Mouse (Mus musculus) frontal cortex, postnatal 10 days (tissue): ENCODE results near the gene Papln.

ENCODE experiments used
- DNase-seq, 2 experiments: peaks; one replicate each; pipeline ENCODE4 v3.0.0; 2022; ENCODE audit warnings: low spot score in 2 of 2, mixed read lengths in 1 of 2

Gene Papln

DNA sequence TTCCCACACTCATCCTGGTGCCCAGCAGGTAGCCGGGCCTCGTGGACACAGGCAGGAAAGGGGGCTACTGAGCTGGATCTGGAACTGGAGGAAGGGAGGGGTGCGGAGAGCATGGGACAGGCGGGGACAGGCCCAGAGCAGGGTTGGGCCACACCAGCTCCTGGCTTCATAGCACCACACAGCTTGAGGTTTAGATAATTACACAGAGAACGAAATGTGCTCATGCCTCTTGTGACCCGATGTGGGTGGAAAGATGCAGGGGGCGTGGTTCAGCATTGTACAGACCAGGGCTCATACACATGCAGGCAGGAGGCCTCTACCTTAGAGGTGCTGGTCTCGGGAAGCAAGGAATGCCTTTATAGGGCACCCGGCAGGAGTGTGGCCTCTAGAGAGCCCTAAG is 4.4 kb downstream of the Papln start:
- DNase-seq: no peak

- no peak for DNase-seq
Measured at GRCm38 (mm10) chr12:83768235-83768899, 4.9 kb downstream of the Papln start.

- no peak for DNase-seq
Measured at GRCm38 (mm10) chr12:83770418-83771256, 7.2 kb downstream of the Papln start.

- DNase-seq: no peak
Measured at GRCm38 (mm10) chr12:83775621-83776020, 12.2 kb downstream of the Papln start.

DNA sequence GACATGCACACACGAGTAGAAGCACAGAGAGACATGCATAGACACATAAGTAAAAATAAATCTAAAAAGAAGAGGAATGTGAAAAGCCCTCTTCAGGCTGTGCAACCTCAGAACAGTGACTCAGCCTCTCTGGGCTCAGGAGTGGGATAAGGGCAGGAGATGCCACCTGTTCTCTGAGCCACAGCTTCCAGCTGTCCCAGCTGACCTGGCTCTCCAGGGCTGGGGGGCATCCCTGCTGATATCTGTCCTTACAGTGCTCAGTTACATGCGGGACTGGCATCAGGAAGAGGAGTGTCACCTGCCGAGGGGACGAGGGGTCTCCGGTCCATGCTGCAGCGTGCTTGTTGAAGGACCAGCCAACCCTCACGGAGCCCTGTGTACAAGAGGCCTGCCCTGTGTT is 13.3 kb downstream of the Papln start:
- DNase-seq: no peak

DNA sequence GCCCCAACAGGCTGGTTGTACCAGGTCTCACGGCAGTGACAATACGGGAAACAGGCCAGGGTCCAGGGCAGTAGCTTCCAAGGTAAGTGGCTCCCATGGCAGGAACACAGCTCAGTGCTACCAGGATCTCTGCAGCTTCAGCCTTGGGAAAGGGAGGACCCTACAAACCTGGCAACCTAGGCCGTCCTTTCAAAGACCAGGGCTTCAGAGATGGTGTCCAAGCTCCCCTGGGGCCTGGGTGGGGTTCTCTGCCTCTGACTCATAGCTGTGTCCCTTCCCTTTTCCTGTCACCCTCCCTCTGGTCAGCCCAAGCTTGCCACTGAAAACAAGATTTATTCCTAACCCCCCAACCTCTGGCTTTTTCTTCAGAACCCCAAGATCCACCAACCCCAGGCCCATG is 16.7 kb downstream of the Papln start:
- DNase-seq: no peak

GRCm38 (mm10) chr12:83781204-83781603 is 17.8 kb downstream of the Papln start:
- DNase-seq: no peak

GRCm38 (mm10) chr12:83781640-83782278 is 18.3 kb downstream of the Papln start:
- no peak for DNase-seq

DNA sequence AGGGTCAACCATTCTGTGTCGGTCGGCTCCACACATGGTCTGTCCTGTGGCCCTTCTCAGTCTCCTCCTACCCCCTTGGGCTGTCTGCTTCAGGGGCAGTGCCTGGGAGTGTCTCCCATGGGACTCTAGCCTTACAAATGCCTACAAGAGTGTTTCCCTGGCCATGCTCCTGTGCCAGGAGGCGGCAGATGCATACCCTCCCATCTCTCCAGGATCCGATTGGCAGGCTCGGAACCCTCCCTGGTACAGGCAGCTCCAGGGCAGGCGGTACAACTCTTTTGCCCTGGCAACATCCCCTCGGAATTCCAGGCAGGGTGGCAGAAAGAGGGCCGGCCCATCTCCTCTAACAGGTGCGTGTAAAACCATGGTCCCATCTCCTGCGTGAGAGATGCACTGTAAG is 19.2 kb downstream of the Papln start:
- DNase-seq: no peak

DNA sequence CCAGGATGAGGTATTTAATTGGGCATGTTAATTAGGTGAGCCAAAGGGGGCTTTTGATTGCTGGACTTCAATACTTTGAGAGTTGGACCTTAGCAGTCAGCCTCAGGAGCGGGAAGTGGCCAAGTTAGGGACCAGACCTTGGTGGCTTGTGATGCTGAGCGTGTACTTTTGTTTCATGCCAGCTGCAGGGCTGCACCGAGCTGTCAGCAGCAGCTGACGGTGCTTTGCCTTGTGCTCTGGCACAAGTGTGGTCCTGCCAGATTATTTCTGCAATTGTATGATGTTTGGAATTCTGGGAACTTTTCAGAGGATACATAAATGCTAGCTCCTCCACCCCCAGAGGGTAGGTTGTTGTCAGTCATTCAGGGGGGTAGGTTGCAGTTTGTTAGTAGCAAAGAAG is 21.9 kb downstream of the Papln start:
- no peak for DNase-seq

DNA sequence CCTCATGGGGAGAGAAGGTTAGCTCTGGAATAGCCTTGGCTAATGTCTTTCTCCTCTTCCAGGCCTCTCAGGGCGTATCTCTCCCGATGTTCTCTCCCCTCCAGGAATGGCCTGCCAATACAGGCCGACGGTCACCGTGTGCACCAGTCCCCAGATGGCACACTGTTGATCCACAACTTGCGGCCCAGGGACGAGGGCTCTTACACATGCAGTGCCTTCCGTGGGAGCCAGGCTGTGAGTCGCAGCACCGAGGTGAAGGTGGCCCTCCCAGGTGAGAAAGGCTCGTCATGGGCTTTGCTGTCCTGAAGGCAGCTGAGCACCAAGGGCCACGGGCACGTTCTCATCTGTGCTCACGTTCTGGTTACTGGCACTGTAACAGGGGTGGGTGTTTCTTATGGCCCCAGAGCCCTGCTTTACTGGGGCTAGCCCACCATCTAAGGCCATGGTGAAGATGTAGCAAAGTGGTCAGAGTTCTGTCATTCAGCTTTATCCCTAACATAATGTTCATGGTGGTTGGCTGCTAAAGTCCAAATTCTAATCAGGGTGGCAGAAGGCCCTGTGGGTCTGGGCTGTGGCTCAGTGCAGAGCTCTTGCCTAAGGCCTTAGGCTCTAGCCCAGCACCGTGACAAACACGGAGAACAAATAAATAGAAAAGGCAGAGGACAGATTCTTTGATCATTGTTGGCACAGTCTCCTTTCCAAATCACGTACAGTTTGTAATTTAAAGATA is 25.8 kb downstream of the Papln start:
- DNase-seq: no peak

- no peak for DNase-seq
Measured at GRCm38 (mm10) chr12:83789781-83790140, 26.3 kb downstream of the Papln start.

DNA sequence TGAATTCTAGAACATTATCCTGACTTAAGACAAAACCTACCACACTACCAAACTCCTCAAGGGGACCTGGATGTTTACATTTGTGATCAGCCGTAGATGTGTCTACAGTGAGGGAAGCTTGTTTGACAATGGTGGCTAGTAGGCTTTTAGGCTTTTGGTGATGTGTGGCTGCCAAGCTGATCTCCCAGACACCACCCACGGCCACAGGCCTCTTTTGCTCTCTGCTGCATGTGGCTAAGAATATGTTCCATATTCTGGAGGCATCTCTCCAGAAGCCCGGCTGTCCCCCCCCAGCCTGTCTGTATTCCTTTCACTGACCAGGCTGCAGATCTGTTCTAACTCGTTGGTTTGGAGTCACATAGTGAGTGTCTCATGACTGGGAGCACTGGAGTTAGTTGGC is 27.3 kb downstream of the Papln start:
- no peak for DNase-seq

DNA sequence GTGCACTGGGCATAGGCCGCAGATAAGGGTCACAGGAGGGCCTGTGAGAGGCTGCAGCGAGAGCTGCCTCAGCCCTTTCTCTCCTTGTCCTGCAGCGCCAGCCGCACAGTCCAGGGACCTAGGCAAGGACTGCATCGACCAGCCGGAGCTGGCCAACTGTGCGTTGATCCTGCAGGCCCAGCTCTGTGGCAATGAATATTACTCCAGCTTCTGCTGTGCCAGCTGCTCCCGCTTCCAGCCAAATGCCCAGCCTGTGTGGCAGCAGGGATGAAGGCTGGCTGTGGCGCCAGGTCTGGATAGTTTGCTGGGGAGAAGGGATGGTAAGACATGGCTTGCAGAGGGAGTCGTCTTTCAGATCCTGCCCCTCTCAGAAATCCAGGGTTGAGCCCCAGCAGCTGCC is 28.3 kb downstream of the Papln start:
- DNase-seq: no peak

- no peak for DNase-seq
Measured at GRCm38 (mm10) chr12:83792706-83793410, 29.4 kb downstream of the Papln start.

GRCm38 (mm10) chr12:83795051-83795450 is 31.6 kb downstream of the Papln start:
- DNase-seq: peak in 1 of 2 experiments; percentile 3

DNA sequence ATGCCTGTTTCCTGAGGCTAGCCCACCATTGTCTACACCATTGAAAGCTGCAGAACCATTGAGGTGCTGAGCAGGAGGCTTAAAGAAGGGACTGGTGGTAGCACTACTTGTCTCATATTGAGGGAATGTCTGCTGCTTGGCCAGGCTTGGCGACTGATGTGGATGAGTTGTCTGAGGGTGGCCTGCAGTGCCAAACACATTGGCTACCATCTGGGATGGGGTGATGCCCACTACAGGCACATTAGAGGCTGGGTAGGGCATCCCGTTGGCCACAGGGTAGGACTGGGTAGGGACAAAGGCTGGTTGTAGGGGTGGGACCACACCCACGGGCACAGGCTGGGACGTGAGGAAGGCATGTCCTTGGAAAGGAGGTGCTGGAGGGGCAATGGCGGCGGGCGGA is 32.2 kb downstream of the Papln start:
- peak in 1 of 2 experiments; percentile 5 for DNase-seq

GRCm38 (mm10) chr12:83798313-83798712 is 34.9 kb downstream of the Papln start:
- peak in 1 of 2 experiments; percentile 1 for DNase-seq

DNA sequence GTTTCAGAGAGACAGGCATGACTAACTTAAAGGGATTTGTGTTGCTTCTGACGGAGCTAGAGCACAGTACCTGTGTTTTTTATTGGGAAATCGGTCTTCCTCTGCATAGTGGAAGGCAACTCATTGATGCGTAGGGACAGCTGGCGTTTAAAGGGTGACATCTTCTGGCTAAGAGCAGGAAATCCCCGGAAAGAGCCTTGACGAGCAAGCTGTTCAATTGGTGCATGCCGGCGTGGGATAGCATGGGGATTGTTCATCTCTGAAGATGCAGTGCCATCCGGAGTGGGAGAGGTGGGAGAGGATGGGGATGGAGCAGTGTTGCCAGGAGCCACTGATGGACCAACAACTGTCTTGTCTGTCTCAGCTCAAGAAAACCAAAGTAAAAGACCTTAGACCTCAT is 37.5 kb downstream of the Papln start:
- no peak for DNase-seq

- no peak for DNase-seq
Measured at GRCm38 (mm10) chr12:83803641-83804040, 40.2 kb downstream of the Papln start.

DNA sequence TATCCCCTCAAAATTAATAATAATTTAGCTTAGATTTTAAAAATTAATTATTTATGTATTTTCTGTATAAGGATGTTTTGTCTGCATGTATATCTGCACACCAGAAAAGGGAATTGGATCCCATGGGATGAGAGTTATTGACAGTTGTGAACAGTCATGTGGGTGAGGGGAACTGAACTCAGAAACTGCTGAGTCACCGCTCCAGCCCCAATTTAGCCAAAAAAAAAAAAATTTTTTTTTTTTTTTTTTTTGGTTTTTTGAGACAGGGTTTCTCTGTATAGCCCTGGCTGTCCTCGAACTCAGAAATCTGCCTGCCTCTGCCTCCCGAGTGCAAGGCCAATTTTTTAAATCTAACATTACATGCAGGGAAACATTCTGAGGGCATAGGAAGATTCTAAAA is 48.5 kb downstream of the Papln start:
- DNase-seq: no peak

GRCm38 (mm10) chr12:83816616-83817015 is 53.2 kb downstream of the Papln start:
- no peak for DNase-seq
